Mouse (Mus musculus): ENCODE measurements around the gene Ctns.

DNA sequence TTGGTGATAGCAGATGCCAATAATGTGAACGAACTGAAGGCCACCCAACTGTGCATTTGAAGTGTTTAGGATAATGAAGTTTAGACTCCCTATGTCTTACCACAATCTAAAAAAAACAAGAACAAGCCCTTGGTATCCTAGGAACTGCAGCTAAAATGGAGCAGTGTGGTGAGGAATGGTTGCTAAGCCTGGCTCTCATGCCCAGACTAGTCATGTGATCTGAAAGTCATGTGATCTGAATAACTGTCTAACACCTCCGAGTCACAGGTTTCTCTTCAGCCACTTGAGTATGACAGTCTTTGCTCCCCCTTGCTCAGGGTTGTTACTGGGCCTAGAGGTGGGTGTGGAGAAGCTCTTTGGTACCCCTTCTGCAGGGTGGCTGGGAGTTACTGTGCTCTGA is 33.7 kb upstream of the Ctns start:
- TF ChIP-seq CTCF (IDR thresholded peaks at IDR 0.05; ENCODE audit: insufficient read depth, low read depth, low read length) (no peak), POLR2A (IDR thresholded peaks at IDR 0.05; ENCODE audit: insufficient read depth, low read depth, low read length) (no peak)

Measured in olfactory bulb, adult 2 months (tissue).